Mouse (Mus musculus) megakaryocyte-erythroid progenitor cell, adult 5-6 weeks (primary cell): ENCODE results near the gene Glo1. TPM values are rescaled to one million over a fixed set of nuclear protein-coding genes. Genes with fewer than 3 reads are reported as not detected.

Source experiments
- ATAC-seq: replicated peaks from 2 replicates; pipeline ENCODE4 v1.8.0; 2016; ENCODE audit warnings: mild to moderate bottlenecking, inconsistent platforms; ENCODE audit not compliant: severe bottlenecking, poor library complexity, low FRiP score, low TSS enrichment
- total RNA-seq, 2 experiments: library from RNA; stranded (forward) in 1 of 2; stranded (reverse) in 1 of 2; fragments of 200-1000, 215-1000 nt in 1 of 2; fragments of >200 nt in 1 of 2; fragmentation: Nextera tagmentation in 1 of 2; gene quantifications; 2 replicates each; pipeline ENCODE4 v1.2.3; 2014 to 2017

The Glo1 gene
- total RNA-seq, 2 experiments from 2014 or later, result 174 to 194 TPM

DNA sequence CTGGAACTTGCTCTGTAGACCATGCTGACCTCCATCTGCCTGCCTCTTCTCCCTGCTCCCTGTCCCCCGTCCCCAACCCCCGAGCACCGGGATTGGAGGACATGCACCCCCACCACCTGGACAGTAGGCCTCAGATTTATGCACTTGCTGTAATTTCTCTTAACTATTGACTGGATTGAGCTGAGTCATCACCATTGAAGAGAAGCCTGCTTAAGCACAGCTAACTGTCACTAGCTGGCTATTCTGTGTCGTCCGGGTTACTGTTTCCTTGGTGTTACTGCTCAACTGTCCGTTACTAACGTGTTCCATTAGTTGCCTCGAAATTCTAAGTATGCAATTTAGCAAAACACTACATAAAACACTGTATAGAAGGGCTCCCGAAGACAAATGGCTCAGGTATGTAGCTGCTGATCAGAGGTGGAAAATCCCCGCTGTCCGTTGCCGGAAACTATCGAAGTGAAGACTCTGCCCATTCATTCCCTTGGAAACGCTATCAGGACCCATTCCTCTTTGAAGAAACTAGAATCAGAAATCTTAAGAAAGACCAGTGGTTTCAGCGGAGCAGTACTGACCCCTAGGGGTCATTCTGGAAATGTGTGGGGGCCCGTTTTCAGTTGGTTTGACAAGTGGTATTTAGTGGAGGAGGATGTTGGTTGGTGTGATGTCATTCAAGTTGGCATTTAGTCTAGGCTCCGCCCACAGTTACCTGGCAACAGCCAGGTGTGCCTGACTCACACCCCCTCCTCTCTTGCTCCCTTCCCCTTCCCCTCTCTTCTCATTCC lies 36.1 kb downstream of the Glo1 start:
- ATAC-seq, result peak; percentile 74

DNA sequence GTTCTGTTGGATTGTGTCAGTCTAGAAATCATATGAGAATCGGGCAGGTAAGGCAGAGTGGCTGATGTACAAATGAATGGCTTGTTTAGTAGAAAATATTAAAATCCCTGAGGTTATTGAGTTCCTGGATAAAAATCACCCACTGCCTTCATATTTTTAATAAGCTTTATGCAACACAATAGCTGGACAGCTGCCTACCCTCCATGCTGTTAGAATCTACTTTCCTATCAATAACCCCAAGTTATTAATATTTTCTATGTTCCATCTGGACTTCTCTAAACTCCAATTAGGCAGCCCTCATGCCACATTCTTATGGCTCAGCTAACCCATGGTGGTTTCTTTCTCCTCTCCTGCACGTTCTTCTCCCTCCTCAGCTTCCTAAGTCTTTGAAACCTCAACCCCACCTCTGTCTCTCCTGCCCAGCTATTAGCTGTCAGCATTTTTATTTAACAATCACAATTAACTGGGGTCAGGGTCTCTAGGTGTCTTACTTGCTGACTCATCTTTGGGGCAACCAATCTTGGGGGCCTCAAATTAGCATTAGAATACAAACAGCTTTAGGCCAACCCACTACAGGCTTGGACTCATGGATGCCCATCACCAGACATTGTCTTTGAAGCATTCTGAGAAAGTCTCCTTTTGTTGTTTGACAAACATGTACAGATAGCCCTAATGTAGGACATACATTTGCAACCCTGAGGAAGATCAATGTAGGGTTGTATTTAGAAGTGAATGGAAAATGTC lies 43.2 kb downstream of the Glo1 start:
- no peak for ATAC-seq

DNA sequence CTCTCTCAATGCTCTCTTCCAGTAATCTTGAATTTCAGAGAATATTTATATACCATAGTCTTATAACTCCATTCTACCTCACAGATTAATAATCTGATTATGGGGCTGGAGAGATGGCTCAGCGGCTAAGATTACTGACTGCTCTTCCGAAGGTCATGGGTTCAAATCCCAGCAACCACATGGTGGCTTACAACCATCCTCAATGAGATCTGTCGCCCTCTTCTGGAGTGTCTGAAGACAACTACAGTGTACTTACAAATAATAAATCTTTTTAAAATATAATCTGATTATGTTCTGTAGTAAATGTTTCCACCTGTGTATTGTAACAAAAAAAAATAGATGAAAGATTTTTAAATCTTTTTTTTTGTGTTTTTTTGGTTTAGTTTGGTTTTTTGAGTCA lies 44.4 kb downstream of the Glo1 start:
- no peak for ATAC-seq

- ATAC-seq, result no peak
Measured at GRCm38 (mm10) chr17:30581201-30581600, 45.5 kb downstream of the Glo1 start.

- ATAC-seq, result no peak
Measured at GRCm38 (mm10) chr17:30580781-30581180, 45.9 kb downstream of the Glo1 start.

GRCm38 (mm10) chr17:30576946-30577345 lies 49.7 kb downstream of the Glo1 start:
- no peak for ATAC-seq

DNA sequence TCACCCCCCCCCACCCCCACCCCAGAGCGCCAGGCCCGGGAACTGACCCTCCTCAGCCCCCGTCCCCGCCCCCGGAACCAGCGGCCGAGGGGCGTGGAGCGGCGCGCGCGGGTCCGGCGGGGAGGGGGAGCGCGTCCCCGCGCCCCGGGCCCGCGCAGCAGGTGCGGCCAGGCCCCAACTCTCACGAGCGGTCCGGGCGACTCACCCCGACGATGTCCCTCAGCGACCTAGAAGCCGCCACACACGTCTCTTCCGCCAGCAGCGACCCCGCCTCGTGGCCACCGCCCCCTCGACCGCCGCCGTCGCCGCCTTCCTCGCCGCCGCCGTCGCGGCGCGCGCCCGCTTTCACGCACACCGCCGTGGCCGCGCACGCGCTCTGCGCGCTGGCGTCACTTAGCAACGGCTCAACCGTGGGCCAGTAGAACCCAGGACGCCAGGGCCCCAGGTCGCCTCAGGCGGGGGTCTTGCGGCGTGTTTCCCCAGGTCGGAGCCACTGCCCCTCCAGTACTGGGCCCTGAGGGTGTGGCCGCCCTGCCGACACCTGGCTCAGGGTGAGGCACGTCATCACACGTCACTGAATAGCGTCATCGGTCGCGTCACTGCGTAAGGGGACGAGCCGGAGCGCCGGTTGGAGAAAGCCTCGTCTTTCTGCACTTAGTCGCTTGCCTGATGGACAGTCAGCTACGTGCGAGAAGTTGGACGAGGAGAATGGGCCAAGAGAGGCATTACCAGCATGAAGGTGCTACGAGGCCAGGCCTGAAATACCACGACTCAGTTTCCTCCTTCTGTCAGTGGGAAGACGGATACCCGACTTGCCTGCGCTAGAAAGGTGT lies 50.5 kb downstream of the Glo1 start, which contains the start of gene Btbd9:
Btbd9 (minus strand) TSS at position 548 of the 833 bp plus-strand sequence.
- ATAC-seq, result peak; percentile 96

GRCm38 (mm10) chr17:30575121-30575904 lies 51.4 kb downstream of the Glo1 start:
- peak; percentile 48; the same call in 1 of the 2 replicates for ATAC-seq

GRCm38 (mm10) chr17:30574783-30575075 lies 51.9 kb downstream of the Glo1 start:
- ATAC-seq, result no peak

DNA sequence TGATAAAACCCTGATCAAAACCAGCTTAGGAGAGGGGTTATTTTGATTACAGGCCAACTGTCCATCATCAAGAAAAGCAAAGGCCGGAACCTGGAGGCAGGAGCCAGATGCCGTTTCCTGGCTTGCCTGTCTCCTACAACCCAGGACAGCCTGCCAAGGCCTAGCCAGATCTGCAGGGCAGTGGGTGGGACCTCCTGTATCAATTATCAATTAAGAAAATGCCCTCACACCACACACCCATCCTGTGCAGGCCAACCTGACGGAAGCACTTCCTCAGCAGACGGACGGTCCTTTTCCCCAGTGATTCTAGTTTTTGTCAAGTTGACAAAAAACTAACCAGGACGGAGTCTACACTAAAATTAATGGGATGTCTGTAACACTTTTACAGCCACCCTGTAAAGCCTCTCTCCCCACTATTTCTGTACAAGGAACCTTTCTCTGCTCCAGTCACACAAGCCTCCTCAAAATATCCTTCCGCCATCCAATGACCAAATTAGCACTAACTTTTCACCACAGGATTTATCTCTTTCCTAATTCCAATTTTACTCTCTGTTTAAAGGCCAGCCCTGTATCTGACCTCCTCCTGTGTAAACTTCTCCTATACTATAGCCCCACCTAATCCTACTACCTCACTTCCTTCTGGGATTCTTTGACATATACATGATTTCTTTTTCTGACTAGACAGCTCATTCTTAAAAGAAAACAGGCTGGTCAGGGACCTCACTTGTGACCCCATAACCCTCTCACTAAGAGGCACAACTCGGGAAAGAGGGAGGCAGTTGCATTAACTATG lies 52.5 kb downstream of the Glo1 start:
- no peak for ATAC-seq

DNA sequence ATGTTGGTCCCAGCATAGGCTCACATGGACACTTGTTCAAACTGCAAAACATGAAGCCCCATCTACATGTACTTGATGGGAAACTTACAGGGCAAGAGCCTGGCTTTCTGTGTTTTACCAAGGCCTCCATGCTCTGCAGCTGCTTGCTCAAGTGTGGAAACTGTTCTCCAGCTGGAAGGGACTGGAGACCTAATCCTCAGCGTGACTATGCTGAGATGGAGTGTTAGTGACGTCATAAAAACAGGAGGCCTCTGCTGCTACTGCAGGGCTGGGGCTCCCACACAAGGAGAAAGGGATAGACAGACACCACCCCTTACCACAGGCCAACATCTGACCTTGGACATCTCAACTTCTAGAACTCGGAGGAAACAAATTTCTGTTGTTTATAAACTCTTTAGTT lies 55.7 kb downstream of the Glo1 start:
- ATAC-seq, result no peak

- ATAC-seq, result peak; percentile 23; the same call in 1 of the 2 replicates
Measured at GRCm38 (mm10) chr17:30570173-30570572, 56.5 kb downstream of the Glo1 start.

- ATAC-seq, result no peak
Measured at GRCm38 (mm10) chr17:30568473-30568872, 58.2 kb downstream of the Glo1 start.

DNA sequence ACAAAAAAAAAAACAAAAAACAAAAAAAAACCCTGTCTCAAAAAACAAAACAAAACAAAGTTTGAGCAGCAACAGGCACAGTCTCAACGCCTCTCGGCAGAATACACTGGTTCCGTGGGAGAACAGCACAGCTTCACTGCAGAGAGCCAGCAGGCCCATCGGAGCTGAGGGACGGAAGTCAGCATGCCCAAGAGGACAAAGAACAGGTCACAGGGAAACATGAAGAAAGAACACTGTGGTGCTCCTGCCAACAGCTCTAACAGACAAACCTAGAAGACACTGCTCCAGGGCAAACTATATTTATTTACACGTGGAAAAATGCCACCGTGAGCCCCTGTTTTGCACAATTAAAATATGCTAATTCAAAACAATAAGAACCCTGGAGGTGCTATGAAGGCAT lies 61.7 kb downstream of the Glo1 start:
- ATAC-seq, result no peak

DNA sequence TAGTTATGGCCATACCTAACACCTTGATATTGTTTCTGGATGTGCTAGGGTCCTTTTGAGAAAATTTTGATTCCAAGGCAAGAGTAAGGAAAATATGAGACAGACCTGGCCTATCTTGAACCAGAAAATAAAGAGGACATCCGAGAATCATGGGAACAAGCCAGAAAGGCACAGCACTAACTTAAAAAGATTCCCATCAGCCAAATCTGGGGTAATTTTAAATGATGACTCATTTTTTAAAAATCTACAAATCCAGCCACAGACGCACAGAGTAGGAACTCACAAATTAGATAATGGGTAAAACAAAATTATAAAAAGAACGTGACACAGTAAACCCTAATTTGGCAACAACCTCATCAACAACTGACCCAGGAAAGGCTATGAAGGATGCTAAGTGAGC lies 62.3 kb downstream of the Glo1 start:
- ATAC-seq, result no peak

DNA sequence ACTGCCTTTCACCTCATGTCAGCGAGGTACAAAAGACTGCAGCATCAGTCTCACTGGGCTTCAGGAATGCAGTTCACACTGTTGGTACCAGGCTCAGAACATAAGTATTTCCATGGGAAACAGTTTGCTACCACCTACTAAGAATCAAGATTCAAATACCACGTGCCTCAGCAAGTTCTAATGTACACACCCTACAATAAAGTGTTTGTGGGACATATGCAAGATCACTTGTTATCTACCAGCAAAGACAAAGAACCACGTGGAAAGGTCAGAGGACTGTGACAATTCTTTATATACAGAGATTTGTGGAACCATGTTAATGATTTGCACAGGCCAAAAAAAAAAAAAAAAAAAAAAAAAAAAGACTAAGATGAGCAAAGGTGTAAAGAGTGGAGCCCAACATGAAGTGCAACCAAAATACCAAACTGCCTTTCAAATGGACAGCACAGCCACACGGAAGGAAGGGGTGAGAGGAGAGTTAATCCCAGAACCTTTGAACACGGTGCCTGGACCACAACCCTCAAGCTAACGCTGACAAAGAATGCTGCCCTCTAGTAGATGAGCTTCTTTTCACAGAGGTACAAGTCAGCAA lies 63.1 kb downstream of the Glo1 start:
- ATAC-seq, result no peak

- ATAC-seq, result no peak
Measured at GRCm38 (mm10) chr17:30562770-30563169, 63.9 kb downstream of the Glo1 start.

- peak; percentile 83 for ATAC-seq
Measured at GRCm38 (mm10) chr17:30559536-30559935, 67.1 kb downstream of the Glo1 start.
